Mouse (Mus musculus) right cerebral cortex, postnatal 4 days (tissue): ENCODE results near the gene Klk12.
A peak's percentile ranks its signal among the peaks of the same experiment; 100 is the strongest.

Source experiments
- DNase-seq: peaks from one replicate; pipeline ENCODE4 v3.0.0-alpha.2; 2022

The Klk12 gene

GRCm38 (mm10) chr7:43768597-43768996, at the start of gene Klk12:
Klk12 (plus strand) TSS chr7:43768897.
- no peak for DNase-seq

GRCm38 (mm10) chr7:43747788-43748187, 20.9 kb upstream of the Klk12 start:
- DNase-seq: no peak

- DNase-seq: no peak
These were observed 15.9 kb upstream of the Klk12 start for GRCm38 (mm10) chr7:43752806-43753205.

GRCm38 (mm10) chr7:43766484-43766883, 2.2 kb upstream of the Klk12 start:
- DNase-seq: no peak

- DNase-seq: no peak
These were observed 939 bp downstream of the Klk12 start for GRCm38 (mm10) chr7:43769636-43770035.

GRCm38 (mm10) chr7:43770701-43771100, 2.0 kb downstream of the Klk12 start:
- no peak for DNase-seq

GRCm38 (mm10) chr7:43771916-43772315, 3.2 kb downstream of the Klk12 start:
- DNase-seq: no peak

GRCm38 (mm10) chr7:43772901-43773300, 4.2 kb downstream of the Klk12 start:
- no peak for DNase-seq

- DNase-seq: no peak
These were observed 5.7 kb downstream of the Klk12 start, which contains the start of gene Klk11 for GRCm38 (mm10) chr7:43774364-43774763. Klk11 (plus strand) TSS chr7:43774604.

GRCm38 (mm10) chr7:43774802-43775201, 6.1 kb downstream of the Klk12 start:
- no peak for DNase-seq

GRCm38 (mm10) chr7:43775311-43776057, 6.8 kb downstream of the Klk12 start:
- no peak for DNase-seq

GRCm38 (mm10) chr7:43776506-43776905, 7.8 kb downstream of the Klk12 start:
- no peak for DNase-seq

- DNase-seq: no peak
These were observed 8.7 kb downstream of the Klk12 start for GRCm38 (mm10) chr7:43777423-43777822.

- no peak for DNase-seq
These were observed 9.7 kb downstream of the Klk12 start for GRCm38 (mm10) chr7:43778176-43778970.

GRCm38 (mm10) chr7:43780241-43780640, 11.5 kb downstream of the Klk12 start:
- no peak for DNase-seq

- no peak for DNase-seq
These were observed 12.0 kb downstream of the Klk12 start, which contains the start of gene Klk10 for GRCm38 (mm10) chr7:43780746-43781145. Klk10 (plus strand) TSS chr7:43781035.

GRCm38 (mm10) chr7:43781541-43781940, 12.8 kb downstream of the Klk12 start:
- DNase-seq: no peak

- peak; percentile 85 for DNase-seq
These were observed 13.9 kb downstream of the Klk12 start for GRCm38 (mm10) chr7:43782275-43783265.

GRCm38 (mm10) chr7:43785286-43785685, 16.6 kb downstream of the Klk12 start:
- DNase-seq: no peak

GRCm38 (mm10) chr7:43788096-43788495, 19.4 kb downstream of the Klk12 start:
- DNase-seq: no peak

GRCm38 (mm10) chr7:43789295-43789694, 20.6 kb downstream of the Klk12 start:
- no peak for DNase-seq

- DNase-seq: no peak
These were observed 22.9 kb downstream of the Klk12 start, which contains the start of gene Klk9 for GRCm38 (mm10) chr7:43791591-43791990. Klk9 (plus strand) TSS chr7:43791891.

GRCm38 (mm10) chr7:43796355-43796754, 27.7 kb downstream of the Klk12 start:
- no peak for DNase-seq
